Mouse (Mus musculus) kidney, embryonic 14.5 days (tissue): ENCODE measurements around the gene Gprc5c. TPM values are rescaled to one million over a fixed set of nuclear protein-coding genes. Genes with fewer than 3 reads are reported as not detected.
A peak's percentile ranks its signal among the peaks of the same experiment; 100 is the strongest.
"Not testable (repeated sequence)": the region's sequence is repeated elsewhere in the genome, so short reads cannot be mapped to it uniquely, and the experiment has no call there.

Experiments used
- ATAC-seq: fragments of 200-750 bp; cut with Nextera tagmentation; 2 replicates; pipeline ENCODE4 v1.8.0; 2017; ENCODE audit warnings: moderate number of reproducible peaks, mild to moderate bottlenecking, moderate TSS enrichment, moderate library complexity; ENCODE audit not compliant: low FRiP score, low TSS enrichment
- H3K27ac ChIP-seq: fragments of 300-500 bp; sonication (generic); 2 replicates; pipeline ENCODE4 v1.5.1; 2014; ENCODE audit warnings: low read depth, mild to moderate bottlenecking, low read length, moderate library complexity, mixed read lengths
- H3K27me3 ChIP-seq: fragments of 300-500 bp; sonication (generic); 2 replicates; pipeline ENCODE4 v1.6.1; 2014; ENCODE audit warnings: mild to moderate bottlenecking, low read length; ENCODE audit not compliant: control insufficient read depth, insufficient read depth
- H3K36me3 ChIP-seq: fragments of 300-500 bp; sonication (generic); 2 replicates; pipeline ENCODE4 v1.6.1; 2014; ENCODE audit warnings: low read length, mixed read lengths; ENCODE audit not compliant: control insufficient read depth, insufficient read depth
- H3K4me1 ChIP-seq: fragments of 300-500 bp; sonication (generic); 2 replicates; pipeline ENCODE4 v1.6.1; 2014; ENCODE audit warnings: low read length, mixed read lengths; ENCODE audit not compliant: control insufficient read depth, insufficient read depth
- H3K4me2 ChIP-seq: fragments of 300-500 bp; sonication (generic); replicated peaks from 2 replicates; pipeline ENCODE4 v1.6.1; 2014; ENCODE audit warnings: low read depth, mild to moderate bottlenecking, low read length
- H3K4me3 ChIP-seq: fragments of 300-500 bp; sonication (generic); 2 replicates; pipeline ENCODE4 v1.5.1; 2014; ENCODE audit warnings: mild to moderate bottlenecking, low read length
- H3K9ac ChIP-seq: fragments of 300-500 bp; sonication (generic); 2 replicates; pipeline ENCODE4 v1.6.1; 2014; ENCODE audit warnings: low read depth, mild to moderate bottlenecking, low read length, moderate library complexity
- H3K9me3 ChIP-seq: fragments of 300-500 bp; sonication (generic); 2 replicates; pipeline ENCODE4 v1.6.1; 2016; ENCODE audit warnings: low read length; ENCODE audit not compliant: control insufficient read depth
- WGBS: fragments of 180-500 bp; shearing (Covaris S2); extraction: QIAGEN DNeasy Blood & Tissue Kit; methylation state at CpG from one replicate; pipeline ENCODE4 v1.1.7; 2014; 5-methylcytosine and 5-hydroxymethylcytosine counted together
- polyA plus RNA-seq: library from polyadenylated mRNA; unstranded; fragments of >200 nt; fragmentation: Nextera tagmentation; extraction: Ambion mirVana; gene quantifications from 2 replicates; pipeline ENCODE4 v1.2.1, GENCODE M21; 2014

The Gprc5c gene
- polyA plus RNA-seq, 1 experiment from 2014 or later, result 105 TPM

GRCm38 (mm10) chr11:114903224-114903623 is 52.3 kb downstream of the Gprc5c start:
- H3K27ac ChIP-seq, result no peak overlapping the region
- no peaks in the 10 kb centered on the region for H3K36me3 ChIP-seq
- WGBS, result 96% methylated on average over 4 of the region's 4 CpGs
- no peak for ATAC-seq
- no peaks in the 10 kb centered on the region for H3K9me3 ChIP-seq
- no peaks in the 10 kb centered on the region for H3K27me3 ChIP-seq
- no peak overlapping the region for H3K4me2 ChIP-seq
- no peak overlapping the region for H3K9ac ChIP-seq
- H3K4me1 ChIP-seq, result no peaks in the 10 kb centered on the region
- H3K4me3 ChIP-seq, result no peak overlapping the region

- Histone ChIP-seq H3K4me1 (no peaks in the 10 kb centered on the region), H3K4me3 (no peak overlapping the region), H3K9ac (no peak overlapping the region), H3K36me3 (no peaks in the 10 kb centered on the region), H3K9me3 (no peaks in the 10 kb centered on the region), H3K4me2 (no peak overlapping the region), H3K27me3 (no peaks in the 10 kb centered on the region), H3K27ac (no peak overlapping the region)
- 76% methylated on average over 4 of the region's 4 CpGs for WGBS
- ATAC-seq, result no peak
These were observed 56.6 kb downstream of the Gprc5c start for GRCm38 (mm10) chr11:114907567-114907966.

DNA sequence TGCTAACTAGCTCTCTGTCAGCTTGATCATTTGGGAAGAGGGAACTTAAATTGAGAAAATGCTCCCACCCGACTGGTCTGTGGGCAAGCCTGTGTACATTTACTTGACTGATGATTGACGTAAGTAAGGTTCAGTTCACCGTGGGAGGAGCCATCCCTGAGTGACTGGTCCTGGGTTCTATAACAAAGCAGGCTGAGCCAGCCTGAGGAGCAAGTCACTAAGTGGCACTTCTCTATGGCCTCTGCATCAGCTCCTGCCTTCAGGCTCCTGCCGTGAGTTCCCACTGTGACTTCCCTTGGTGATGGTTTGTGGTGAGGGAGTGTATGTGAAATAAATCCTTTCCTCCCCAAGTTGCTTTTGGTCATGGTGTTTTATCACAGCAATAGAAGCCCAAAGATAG is 57.1 kb downstream of the Gprc5c start:
- no peak overlapping the region for H3K4me3 ChIP-seq
- ATAC-seq, result no peak
- no peak overlapping the region for H3K9ac ChIP-seq
- no peaks in the 10 kb centered on the region for H3K27me3 ChIP-seq
- no peaks in the 10 kb centered on the region for H3K9me3 ChIP-seq
- H3K36me3 ChIP-seq, result no peaks in the 10 kb centered on the region
- no peak overlapping the region for H3K27ac ChIP-seq
- H3K4me1 ChIP-seq, result no peaks in the 10 kb centered on the region
- 55% methylated on average over 4 of the region's 4 CpGs for WGBS
- H3K4me2 ChIP-seq, result no peak overlapping the region

DNA sequence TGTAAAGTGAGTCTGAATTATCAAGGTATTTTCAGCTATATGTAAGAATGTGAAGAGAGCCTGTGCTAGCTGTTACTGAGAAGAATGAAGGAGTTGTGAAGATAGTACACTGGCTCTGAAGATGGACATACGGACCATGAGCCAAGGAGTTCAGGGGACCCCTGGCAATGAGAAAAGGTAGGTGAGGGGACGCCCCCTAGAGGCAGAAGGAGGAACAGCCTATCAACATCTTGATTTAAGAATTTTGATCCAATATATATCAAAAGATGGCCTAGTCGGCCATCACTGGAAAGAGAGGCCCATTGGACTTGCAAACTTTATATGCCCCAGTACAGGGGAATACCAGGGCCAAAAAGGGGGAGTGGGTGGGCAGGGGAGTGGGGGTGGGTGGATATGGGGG is 58.6 kb downstream of the Gprc5c start:
- H3K9ac ChIP-seq, H3K4me2 ChIP-seq, H3K36me3 ChIP-seq, H3K27ac ChIP-seq, H3K9me3 ChIP-seq, ATAC-seq, H3K4me3 ChIP-seq, H3K4me1 ChIP-seq, H3K27me3 ChIP-seq: not testable (repeated sequence)
- WGBS, result 43% methylated on average over 3 of the region's 3 CpGs

- Histone ChIP-seq H3K4me2 (no peak overlapping the region), H3K4me3 (no peak overlapping the region), H3K9me3 (no peaks in the 10 kb centered on the region), H3K36me3 (no peaks in the 10 kb centered on the region), H3K9ac (no peak overlapping the region), H3K4me1 (no peaks in the 10 kb centered on the region), H3K27me3 (no peaks in the 10 kb centered on the region), H3K27ac (no peak overlapping the region)
- ATAC-seq, result peak; percentile 79
- WGBS, result 14% methylated on average over 9 of the region's 9 CpGs
These were observed 61.9 kb downstream of the Gprc5c start for GRCm38 (mm10) chr11:114912847-114913246.

GRCm38 (mm10) chr11:114914978-114915377 is 64.0 kb downstream of the Gprc5c start:
- no peaks in the 10 kb centered on the region for H3K4me1 ChIP-seq
- no peaks in the 10 kb centered on the region for H3K27me3 ChIP-seq
- no peak for ATAC-seq
- no peak overlapping the region for H3K27ac ChIP-seq
- no peak overlapping the region for H3K9ac ChIP-seq
- 56% methylated on average over 7 of the region's 7 CpGs for WGBS
- no peak overlapping the region for H3K4me2 ChIP-seq
- H3K4me3 ChIP-seq, result no peak overlapping the region
- no peaks in the 10 kb centered on the region for H3K9me3 ChIP-seq
- no peaks in the 10 kb centered on the region for H3K36me3 ChIP-seq

DNA sequence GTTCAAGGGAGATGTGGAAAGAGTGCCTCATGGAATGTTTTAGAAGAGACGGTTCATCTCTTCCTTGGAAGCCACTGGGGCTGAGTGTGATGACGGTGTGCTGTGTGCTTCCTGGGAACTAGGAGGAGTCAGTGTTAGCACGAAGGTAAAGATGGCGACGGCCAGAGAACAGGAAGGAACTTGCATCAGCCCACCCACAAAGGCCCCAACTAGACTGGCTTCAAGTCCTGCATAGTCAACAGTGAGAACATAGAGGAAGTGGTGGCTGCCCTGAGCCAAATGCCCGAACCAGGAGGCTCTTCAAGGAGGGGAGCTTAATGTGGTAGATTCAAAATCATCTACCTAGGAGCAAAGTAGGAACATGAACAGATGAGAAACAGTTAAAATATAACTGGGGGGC is 66.2 kb downstream of the Gprc5c start:
- Histone ChIP-seq H3K36me3 (no peaks in the 10 kb centered on the region), H3K27me3 (no peaks in the 10 kb centered on the region), H3K4me2 (no peak overlapping the region), H3K9ac (no peak overlapping the region), H3K9me3 (no peaks in the 10 kb centered on the region), H3K4me1 (no peaks in the 10 kb centered on the region), H3K27ac (no peak overlapping the region), H3K4me3 (no peak overlapping the region)
- no peak for ATAC-seq
- WGBS, result 75% methylated on average over 6 of the region's 6 CpGs

Other genes starting within 250 kb of the Gprc5c start
- 1,061 and 1,397 TPM in 2 replicates for gene Rpl38, start 182.6 kb upstream of the Gprc5c start, polyA plus RNA-seq
- 9.1 and 10.4 TPM in 2 replicates for gene Ttyh2, start 175.7 kb upstream of the Gprc5c start, polyA plus RNA-seq
- gene Dnaic2, start 123.7 kb upstream of the Gprc5c start, polyA plus RNA-seq, result 0.28 and 0.36 TPM in 2 replicates
- gene Kif19a, start 85.8 kb upstream of the Gprc5c start, polyA plus RNA-seq, result 0.14 and 0.21 TPM in 2 replicates
- 0.77 and 1.6 TPM in 2 replicates for gene Btbd17, start 55.2 kb upstream of the Gprc5c start, polyA plus RNA-seq
- 0.19 TPM in 1 of 2 replicates, not detected in the other for gene Gpr142, start 52.2 kb upstream of the Gprc5c start, polyA plus RNA-seq
- 0.91 and 1.2 TPM in 2 replicates for gene Cd300a, start 38.9 kb downstream of the Gprc5c start, polyA plus RNA-seq
- gene Cd300lb, start 83.2 kb downstream of the Gprc5c start, polyA plus RNA-seq, result 0.21 and 0.49 TPM in 2 replicates
- gene Cd300c, start 118.0 kb downstream of the Gprc5c start, polyA plus RNA-seq, result not detected in 2 replicates
- gene Cd300ld, start 138.8 kb downstream of the Gprc5c start, polyA plus RNA-seq, result 0.21 and 0.32 TPM in 2 replicates
- gene Cd300c2, start 150.7 kb downstream of the Gprc5c start, polyA plus RNA-seq, result 1.2 and 1.3 TPM in 2 replicates
- gene Cd300ld2, start 165.0 kb downstream of the Gprc5c start, polyA plus RNA-seq, result not detected in 2 replicates
- not detected in 2 replicates for gene Cd300ld4, start 175.9 kb downstream of the Gprc5c start, polyA plus RNA-seq
- gene Cd300ld5, start 186.6 kb downstream of the Gprc5c start, polyA plus RNA-seq, result not detected in 2 replicates
- gene Cd300ld3, start 197.3 kb downstream of the Gprc5c start, polyA plus RNA-seq, result not detected in 2 replicates
- gene Cd300e, start 211.0 kb downstream of the Gprc5c start, polyA plus RNA-seq, result not detected in 2 replicates
- 0.96 and 1.2 TPM in 2 replicates for gene Rab37, start 240.3 kb downstream of the Gprc5c start, polyA plus RNA-seq